Mouse (Mus musculus) hindbrain, embryonic 15.5 days (tissue): ENCODE data around the gene Rasal1. TPM values are rescaled to one million over a fixed set of nuclear protein-coding genes. Genes with fewer than 3 reads are reported as not detected.

ENCODE experiments used
- ATAC-seq: fragments of 200-750 bp; cut with Nextera tagmentation; 2 replicates; pipeline ENCODE4 v1.8.0; 2017; ENCODE audit warnings: low read depth, moderate number of reproducible peaks, moderate TSS enrichment; ENCODE audit not compliant: low FRiP score
- H3K27ac ChIP-seq: fragments of 300-500 bp; sonication (generic); replicated peaks from 2 replicates; pipeline ENCODE4 v1.5.1; 2015; ENCODE audit warnings: mild to moderate bottlenecking, inconsistent platforms
- H3K27me3 ChIP-seq: fragments of 300-500 bp; sonication (generic); 2 replicates; pipeline ENCODE4 v1.6.1; 2015; ENCODE audit warnings: control low read depth, inconsistent platforms
- H3K36me3 ChIP-seq: fragments of 300-500 bp; sonication (generic); 2 replicates; pipeline ENCODE4 v1.6.1; 2015; ENCODE audit warnings: control low read depth, inconsistent platforms
- H3K4me1 ChIP-seq: fragments of 300-500 bp; sonication (generic); replicated peaks from 2 replicates; pipeline ENCODE4 v1.6.1; 2015; ENCODE audit warnings: control low read depth, inconsistent platforms
- H3K4me2 ChIP-seq: fragments of 300-500 bp; sonication (generic); 2 replicates; pipeline ENCODE4 v1.6.1; 2015; ENCODE audit warnings: moderate library complexity, mild to moderate bottlenecking, inconsistent platforms
- H3K4me3 ChIP-seq: fragments of 300-500 bp; sonication (generic); 2 replicates; pipeline ENCODE4 v1.5.1; 2015; ENCODE audit warnings: mild to moderate bottlenecking, inconsistent platforms
- H3K9ac ChIP-seq: fragments of 300-500 bp; sonication (generic); 2 replicates; pipeline ENCODE4 v1.6.1; 2015; ENCODE audit warnings: inconsistent platforms
- H3K9me3 ChIP-seq: fragments of 300-500 bp; sonication (generic); 2 replicates; pipeline ENCODE4 v1.6.1; 2016; ENCODE audit warnings: control low read depth, inconsistent platforms
- WGBS: fragments of 180-500 bp; shearing (Covaris S2); methylation state at CpG from one replicate; pipeline ENCODE4 v1.1.7; 2015; 5-methylcytosine and 5-hydroxymethylcytosine counted together
- polyA plus RNA-seq: library from polyadenylated mRNA; unstranded; fragments of >200 nt; fragmentation: Nextera tagmentation; extraction: Ambion mirVana; gene quantifications from 2 replicates; pipeline ENCODE4 v1.2.1, GENCODE M21; 2015

Rasal1 gene
- polyA plus RNA-seq, 1 experiment from 2014 or later = 0.78 TPM

- Histone ChIP-seq H3K4me3 (no peak overlapping the region), H3K36me3 (no peaks in the 10 kb centered on the region), H3K27ac (no peak overlapping the region), H3K4me1 (peaks cover 14% of the 10 kb centered on the region), H3K9ac (no peak overlapping the region), H3K4me2 (no peak overlapping the region), H3K9me3 (no peaks in the 10 kb centered on the region), H3K27me3 (peaks cover 39% of the 10 kb centered on the region)
- WGBS = 54% methylated on average over 6 of the region's 6 CpGs
- ATAC-seq = no peak
These were observed 2.8 kb upstream of the Rasal1 start for GRCm38 (mm10) chr5:120645851-120646250.

GRCm38 (mm10) chr5:120647361-120647760, 1.3 kb upstream of the Rasal1 start:
- Histone ChIP-seq H3K4me3 (no peak overlapping the region), H3K9ac (no peak overlapping the region), H3K27ac (no peak overlapping the region), H3K4me1 (peaks cover 14% of the 10 kb centered on the region), H3K4me2 (no peak overlapping the region), H3K36me3 (no peaks in the 10 kb centered on the region), H3K9me3 (no peaks in the 10 kb centered on the region), H3K27me3 (peaks cover 44% of the 10 kb centered on the region)
- 77% methylated on average over 4 of the region's 4 CpGs for WGBS
- ATAC-seq = no peak

- Histone ChIP-seq H3K4me2 (peak overlapping the region; percentile 56), H3K9me3 (no peaks in the 10 kb centered on the region), H3K27me3 (peaks cover 44% of the 10 kb centered on the region), H3K27ac (no peak overlapping the region), H3K4me3 (no peak overlapping the region), H3K36me3 (no peaks in the 10 kb centered on the region), H3K9ac (no peak overlapping the region), H3K4me1 (peaks cover 14% of the 10 kb centered on the region)
- WGBS = 39% methylated on average over 12 of the region's 12 CpGs
- no peak for ATAC-seq
These were observed 659 bp upstream of the Rasal1 start for GRCm38 (mm10) chr5:120647814-120648491.

GRCm38 (mm10) chr5:120649374-120649933, 842 bp downstream of the Rasal1 start:
- no peak overlapping the region for H3K27ac ChIP-seq
- H3K4me1 ChIP-seq = peaks cover 14% of the 10 kb centered on the region
- 6% methylated on average over 21 of the region's 21 CpGs for WGBS
- no peaks in the 10 kb centered on the region for H3K36me3 ChIP-seq
- peaks cover 44% of the 10 kb centered on the region for H3K27me3 ChIP-seq
- 0 out of 2 replicates have a peak, but pooled peaks have one; percentile 43 for ATAC-seq
- peak overlapping the region; percentile 31 for H3K4me3 ChIP-seq
- peak overlapping the region; percentile 56 for H3K4me2 ChIP-seq
- no peaks in the 10 kb centered on the region for H3K9me3 ChIP-seq
- H3K9ac ChIP-seq = no peak overlapping the region

- H3K36me3 ChIP-seq = no peaks in the 10 kb centered on the region
- no peak overlapping the region for H3K9ac ChIP-seq
- H3K27me3 ChIP-seq = peaks cover 44% of the 10 kb centered on the region
- H3K4me2 ChIP-seq = no peak overlapping the region
- 23% methylated on average over 13 of the region's 13 CpGs for WGBS
- H3K4me1 ChIP-seq = peaks cover 14% of the 10 kb centered on the region
- no peaks in the 10 kb centered on the region for H3K9me3 ChIP-seq
- H3K4me3 ChIP-seq = no peak overlapping the region
- H3K27ac ChIP-seq = no peak overlapping the region
- no peak for ATAC-seq
These were observed 1.3 kb downstream of the Rasal1 start for GRCm38 (mm10) chr5:120649938-120650337.

GRCm38 (mm10) chr5:120651230-120651629, 2.6 kb downstream of the Rasal1 start:
- peaks cover 14% of the 10 kb centered on the region for H3K4me1 ChIP-seq
- H3K9ac ChIP-seq = no peak overlapping the region
- ATAC-seq = no peak
- H3K36me3 ChIP-seq = no peaks in the 10 kb centered on the region
- no peak overlapping the region for H3K4me2 ChIP-seq
- peaks cover 44% of the 10 kb centered on the region for H3K27me3 ChIP-seq
- H3K27ac ChIP-seq = no peak overlapping the region
- no peaks in the 10 kb centered on the region for H3K9me3 ChIP-seq
- H3K4me3 ChIP-seq = no peak overlapping the region
- whole genome bisulfite sequencing = 83% methylated on average over 5 of the region's 5 CpGs

- Histone ChIP-seq H3K4me1 (peaks cover 14% of the 10 kb centered on the region), H3K27ac (no peak overlapping the region), H3K9ac (no peak overlapping the region), H3K4me3 (no peak overlapping the region), H3K27me3 (peaks cover 32% of the 10 kb centered on the region), H3K9me3 (no peaks in the 10 kb centered on the region), H3K36me3 (no peaks in the 10 kb centered on the region), H3K4me2 (no peak overlapping the region)
- ATAC-seq = no peak
- 77% methylated on average over 28 of the region's 28 CpGs for WGBS
These were observed 4.5 kb downstream of the Rasal1 start for GRCm38 (mm10) chr5:120652915-120653701.

GRCm38 (mm10) chr5:120653873-120654272, 5.3 kb downstream of the Rasal1 start:
- no peaks in the 10 kb centered on the region for H3K36me3 ChIP-seq
- no peak overlapping the region for H3K27ac ChIP-seq
- 86% methylated on average over 2 of the region's 2 CpGs for WGBS
- H3K9me3 ChIP-seq = no peaks in the 10 kb centered on the region
- no peak overlapping the region for H3K4me2 ChIP-seq
- H3K4me1 ChIP-seq = peaks cover 8% of the 10 kb centered on the region
- H3K27me3 ChIP-seq = peaks cover 25% of the 10 kb centered on the region
- no peak overlapping the region for H3K9ac ChIP-seq
- ATAC-seq = no peak
- no peak overlapping the region for H3K4me3 ChIP-seq

- no peak overlapping the region for H3K27ac ChIP-seq
- H3K4me3 ChIP-seq = no peak overlapping the region
- no peaks in the 10 kb centered on the region for H3K36me3 ChIP-seq
- no peaks in the 10 kb centered on the region for H3K9me3 ChIP-seq
- 83% methylated on average over 12 of the region's 12 CpGs for WGBS
- no peak overlapping the region for H3K9ac ChIP-seq
- no peak for ATAC-seq
- peaks cover under 1% of the 10 kb centered on the region for H3K27me3 ChIP-seq
- H3K4me2 ChIP-seq = no peak overlapping the region
- H3K4me1 ChIP-seq = peaks cover 8% of the 10 kb centered on the region
These were observed 7.7 kb downstream of the Rasal1 start for GRCm38 (mm10) chr5:120656281-120656751.

GRCm38 (mm10) chr5:120660816-120661215, 12.2 kb downstream of the Rasal1 start:
- 27% methylated on average over 5 of the region's 5 CpGs for WGBS
- peak overlapping the region; percentile 81 for H3K27ac ChIP-seq
- H3K9ac ChIP-seq = no peak overlapping the region
- H3K4me3 ChIP-seq = no peak overlapping the region
- no peaks in the 10 kb centered on the region for H3K27me3 ChIP-seq
- peaks cover 11% of the 10 kb centered on the region for H3K4me1 ChIP-seq
- ATAC-seq = peak; percentile 67
- no peaks in the 10 kb centered on the region for H3K36me3 ChIP-seq
- H3K4me2 ChIP-seq = no peak overlapping the region
- H3K9me3 ChIP-seq = no peaks in the 10 kb centered on the region

- Histone ChIP-seq H3K36me3 (no peaks in the 10 kb centered on the region), H3K4me1 (peaks cover 11% of the 10 kb centered on the region)
These were observed 16.3 kb downstream of the Rasal1 start for GRCm38 (mm10) chr5:120664888-120665287.

GRCm38 (mm10) chr5:120668761-120669160, 20.1 kb downstream of the Rasal1 start:
- Histone ChIP-seq H3K4me3 (no peak overlapping the region), H3K27me3 (no peaks in the 10 kb centered on the region), H3K27ac (no peak overlapping the region), H3K36me3 (no peaks in the 10 kb centered on the region), H3K4me2 (no peak overlapping the region), H3K9ac (no peak overlapping the region), H3K9me3 (no peaks in the 10 kb centered on the region), H3K4me1 (no peaks in the 10 kb centered on the region)
- WGBS = 71% methylated on average over 7 of the region's 7 CpGs
- ATAC-seq = no peak

More at GRCm38 (mm10) chr5:120664888-120665287, 16.3 kb downstream of the Rasal1 start:
- Histone ChIP-seq H3K9ac (no peak overlapping the region), H3K9me3 (no peaks in the 10 kb centered on the region), H3K27ac (no peak overlapping the region), H3K4me3 (no peak overlapping the region), H3K27me3 (no peaks in the 10 kb centered on the region), H3K4me2 (no peak overlapping the region)
- no peak for ATAC-seq
- 64% methylated on average over 2 of the region's 2 CpGs for WGBS
